Mouse (Mus musculus) midbrain, embryonic 13.5 days (tissue): ENCODE measurements around the gene Csf1. TPM values are rescaled to one million over a fixed set of nuclear protein-coding genes. Genes with fewer than 3 reads are reported as not detected.

Source experiments
- ATAC-seq: fragments of 200-750 bp; cut with Nextera tagmentation; 2 replicates; pipeline ENCODE4 v1.8.0; 2017; ENCODE audit warnings: mild to moderate bottlenecking, moderate TSS enrichment, moderate library complexity
- H3K27ac ChIP-seq: fragments of 300-500 bp; sonication (generic); 2 replicates; pipeline ENCODE4 v1.5.1; 2015; ENCODE audit warnings: inconsistent platforms, mild to moderate bottlenecking, moderate library complexity
- H3K27me3 ChIP-seq: fragments of 300-500 bp; sonication (generic); 2 replicates; pipeline ENCODE4 v1.6.1; 2015; ENCODE audit warnings: mild to moderate bottlenecking, inconsistent platforms
- H3K36me3 ChIP-seq: fragments of 300-500 bp; sonication (generic); 2 replicates; pipeline ENCODE4 v1.6.1; 2015; ENCODE audit warnings: mild to moderate bottlenecking, inconsistent platforms
- H3K4me1 ChIP-seq: fragments of 300-500 bp; sonication (generic); replicated peaks from 2 replicates; pipeline ENCODE4 v1.6.1; 2015; ENCODE audit warnings: inconsistent platforms
- H3K4me2 ChIP-seq: fragments of 300-500 bp; sonication (generic); replicated peaks from 2 replicates; pipeline ENCODE4 v1.6.1; 2015; ENCODE audit warnings: moderate library complexity, mild to moderate bottlenecking, inconsistent platforms
- H3K4me3 ChIP-seq: fragments of 300-500 bp; sonication (generic); replicated peaks from 2 replicates; pipeline ENCODE4 v1.5.1; 2015; ENCODE audit warnings: mild to moderate bottlenecking, inconsistent platforms
- H3K9ac ChIP-seq: fragments of 300-500 bp; sonication (generic); replicated peaks from 2 replicates; pipeline ENCODE4 v1.6.1; 2015; ENCODE audit warnings: mild to moderate bottlenecking, inconsistent platforms
- H3K9me3 ChIP-seq: fragments of 300-500 bp; sonication (generic); 2 replicates; pipeline ENCODE4 v1.6.1; 2016; ENCODE audit warnings: mild to moderate bottlenecking, inconsistent platforms
- WGBS: fragments of 180-500 bp; shearing (Covaris S2); methylation state at CpG from one replicate; pipeline ENCODE4 v1.1.7; 2015; 5-methylcytosine and 5-hydroxymethylcytosine counted together
- polyA plus RNA-seq: library from polyadenylated mRNA; unstranded; fragments of >200 nt; fragmentation: Nextera tagmentation; extraction: Ambion mirVana; gene quantifications from 2 replicates; pipeline ENCODE4 v1.2.1, GENCODE M21; 2015

Csf1 gene
- polyA plus RNA-seq, 1 experiment from 2014 or later: 5.3 TPM

DNA sequence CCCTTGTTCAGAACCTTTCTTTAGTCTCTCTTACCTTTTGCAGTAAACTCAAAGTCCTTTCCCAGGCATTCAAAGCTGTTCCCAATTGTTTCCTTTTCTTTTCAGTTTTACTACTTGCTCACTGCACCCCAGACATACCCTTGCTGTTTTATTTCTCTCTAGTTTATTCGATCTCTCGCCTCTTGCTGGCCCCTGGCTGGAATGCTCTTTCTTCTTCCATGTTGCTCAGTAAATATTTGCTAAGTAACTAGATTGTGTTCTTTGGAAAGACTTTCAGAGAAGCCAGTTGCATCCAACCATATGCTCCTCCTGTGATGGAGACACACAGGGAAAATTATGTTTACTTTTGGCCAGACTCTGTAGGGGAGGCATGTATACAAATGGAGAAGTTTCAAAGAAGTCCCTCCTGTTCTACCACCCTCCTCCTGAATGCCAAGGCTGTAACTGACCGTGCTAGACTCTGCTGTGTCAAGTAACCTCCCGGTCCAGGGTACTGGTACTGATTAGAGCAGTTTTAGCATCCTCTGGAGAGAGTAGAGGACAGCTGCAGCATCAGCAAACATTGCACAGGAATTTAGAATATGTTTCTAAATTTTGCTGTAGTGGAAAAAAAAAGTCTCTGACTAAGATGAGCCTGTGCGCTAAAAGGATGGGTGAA is 45.9 kb downstream of the Csf1 start:
- ATAC-seq: no peak
- no peak overlapping the region for H3K9ac ChIP-seq
- H3K27ac ChIP-seq: no peak overlapping the region
- no peaks in the 10 kb centered on the region for H3K27me3 ChIP-seq
- H3K4me3 ChIP-seq: no peak overlapping the region
- H3K9me3 ChIP-seq: no peaks in the 10 kb centered on the region
- WGBS: 72% methylated on average over 5 of the region's 5 CpGs
- no peaks in the 10 kb centered on the region for H3K4me1 ChIP-seq
- H3K36me3 ChIP-seq: no peaks in the 10 kb centered on the region
- no peak overlapping the region for H3K4me2 ChIP-seq

DNA sequence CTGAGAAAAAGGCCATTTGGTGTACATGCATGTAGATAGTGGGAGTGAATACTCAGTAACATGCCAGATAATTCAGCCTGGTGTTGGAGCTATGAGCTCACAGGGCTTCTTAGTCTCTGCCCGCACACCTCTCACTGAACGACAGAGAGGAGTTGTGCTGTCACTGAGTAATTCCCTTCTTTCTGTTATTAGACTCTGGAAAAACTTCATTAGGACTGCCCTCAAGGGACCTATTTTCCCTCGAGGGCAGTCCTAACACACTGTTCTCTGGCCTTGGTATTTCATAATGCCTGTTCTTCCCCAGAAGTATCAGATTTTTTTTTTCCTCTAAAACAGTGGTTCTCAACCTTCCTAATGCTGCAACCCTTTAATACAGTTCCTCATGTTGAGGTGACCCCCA is 48.2 kb downstream of the Csf1 start:
- H3K4me1 ChIP-seq: no peaks in the 10 kb centered on the region
- ATAC-seq: no peak
- 68% methylated on average over 3 of the region's 3 CpGs for WGBS

DNA sequence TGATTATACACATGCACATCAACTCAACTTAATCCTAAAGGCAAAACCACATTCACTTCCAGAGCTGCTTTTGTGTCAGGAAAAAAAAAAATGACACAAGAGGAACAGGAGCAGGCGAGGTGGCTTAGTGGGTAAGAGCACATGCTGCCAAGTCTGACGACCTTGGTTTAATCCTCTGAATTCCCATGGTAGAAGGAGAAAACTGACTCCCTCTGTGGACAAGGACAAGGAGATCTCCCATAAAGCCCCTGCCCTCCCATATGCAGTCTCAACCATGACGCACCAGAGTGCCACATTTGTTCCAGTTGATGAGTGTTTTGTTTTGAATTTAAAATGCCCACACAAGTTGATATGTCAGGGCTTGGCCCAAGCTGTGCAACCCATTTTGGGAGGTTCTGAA is 51.1 kb downstream of the Csf1 start:
- no peak for ATAC-seq
- no peaks in the 10 kb centered on the region for H3K9me3 ChIP-seq
- 37% methylated on average over 3 of the region's 3 CpGs for WGBS
- H3K27me3 ChIP-seq: no peaks in the 10 kb centered on the region
- no peak overlapping the region for H3K9ac ChIP-seq
- H3K4me3 ChIP-seq: no peak overlapping the region
- H3K4me2 ChIP-seq: no peak overlapping the region
- H3K27ac ChIP-seq: no peak overlapping the region
- no peaks in the 10 kb centered on the region for H3K36me3 ChIP-seq
- H3K4me1 ChIP-seq: no peaks in the 10 kb centered on the region

More for the DNA sequence above, 48.2 kb downstream of the Csf1 start:
- Histone ChIP-seq H3K36me3 (no peaks in the 10 kb centered on the region), H3K27ac (no peak overlapping the region), H3K9ac (no peak overlapping the region), H3K4me2 (no peak overlapping the region), H3K4me3 (no peak overlapping the region), H3K9me3 (no peaks in the 10 kb centered on the region), H3K27me3 (no peaks in the 10 kb centered on the region)

DNA sequence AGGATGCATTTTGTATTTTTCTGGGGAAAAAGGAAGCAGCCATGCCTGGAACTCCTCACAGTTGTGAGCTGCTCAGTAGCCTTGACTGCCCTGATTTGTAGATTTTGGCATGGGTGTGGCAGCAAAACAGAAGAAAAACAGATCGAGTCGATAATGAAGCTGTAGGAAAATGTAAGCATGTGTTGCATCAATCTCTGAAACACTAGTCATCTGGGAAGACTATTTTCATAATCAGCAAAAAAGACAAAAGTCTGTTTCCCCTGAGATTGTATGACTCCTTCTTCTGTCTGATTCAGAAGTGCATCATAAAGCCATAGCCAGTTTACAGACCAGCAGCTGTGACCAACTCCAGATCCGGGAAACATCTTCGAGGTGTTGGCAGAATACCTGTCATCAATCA is 53.0 kb downstream of the Csf1 start:
- Histone ChIP-seq H3K36me3 (no peaks in the 10 kb centered on the region), H3K9me3 (no peaks in the 10 kb centered on the region), H3K27ac (no peak overlapping the region), H3K27me3 (no peaks in the 10 kb centered on the region), H3K9ac (no peak overlapping the region), H3K4me1 (no peaks in the 10 kb centered on the region), H3K4me2 (no peak overlapping the region), H3K4me3 (no peak overlapping the region)
- ATAC-seq: no peak
- 93% methylated on average over 4 of the region's 4 CpGs for WGBS

DNA sequence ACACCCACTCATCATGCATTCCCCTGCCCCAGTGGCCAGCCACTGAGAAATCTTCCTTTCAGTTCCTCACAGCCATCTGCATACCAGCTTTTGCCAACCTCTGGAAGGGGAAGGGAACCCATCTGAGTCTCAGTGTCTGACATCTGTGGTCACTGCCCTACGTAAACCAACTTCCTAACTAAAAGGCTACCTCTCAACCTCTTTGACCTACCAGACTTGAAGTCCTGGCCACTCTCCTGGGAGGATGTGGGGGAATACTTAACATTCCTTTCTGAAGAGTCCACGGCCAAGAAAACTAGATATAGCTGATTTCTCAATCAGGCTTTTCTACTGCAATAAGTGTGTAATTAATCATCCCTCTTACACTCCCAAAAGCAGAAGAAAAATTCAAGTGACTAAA is 54.1 kb downstream of the Csf1 start:
- ATAC-seq: no peak
- H3K4me2 ChIP-seq: no peak overlapping the region
- no peak overlapping the region for H3K4me3 ChIP-seq
- H3K27ac ChIP-seq: no peak overlapping the region
- no peaks in the 10 kb centered on the region for H3K9me3 ChIP-seq
- 60% methylated on average over 2 of the region's 2 CpGs for WGBS
- H3K36me3 ChIP-seq: no peaks in the 10 kb centered on the region
- no peaks in the 10 kb centered on the region for H3K4me1 ChIP-seq
- H3K9ac ChIP-seq: no peak overlapping the region
- H3K27me3 ChIP-seq: no peaks in the 10 kb centered on the region

- no peak for ATAC-seq
Observed at GRCm38 (mm10) chr3:107704371-107704705, 55.9 kb downstream of the Csf1 start.

GRCm38 (mm10) chr3:107703675-107704370 is 56.4 kb downstream of the Csf1 start:
- ATAC-seq: no peak
- 77% methylated on average over 7 of the region's 7 CpGs for WGBS
- H3K4me2 ChIP-seq: no peak overlapping the region
- H3K4me1 ChIP-seq: no peaks in the 10 kb centered on the region
- H3K9me3 ChIP-seq: no peaks in the 10 kb centered on the region
- H3K4me3 ChIP-seq: no peak overlapping the region
- H3K9ac ChIP-seq: no peak overlapping the region
- no peaks in the 10 kb centered on the region for H3K27me3 ChIP-seq
- no peaks in the 10 kb centered on the region for H3K36me3 ChIP-seq
- no peak overlapping the region for H3K27ac ChIP-seq

More at GRCm38 (mm10) chr3:107704371-107704705, 55.9 kb downstream of the Csf1 start:
- H3K9ac ChIP-seq: no peak overlapping the region
- no peaks in the 10 kb centered on the region for H3K9me3 ChIP-seq
- H3K4me3 ChIP-seq: no peak overlapping the region
- H3K27me3 ChIP-seq: no peaks in the 10 kb centered on the region
- H3K4me1 ChIP-seq: no peaks in the 10 kb centered on the region
- H3K27ac ChIP-seq: no peak overlapping the region
- H3K4me2 ChIP-seq: no peak overlapping the region
- no peaks in the 10 kb centered on the region for H3K36me3 ChIP-seq
- WGBS: 88% methylated on average over 1 of the region's 1 CpGs

DNA sequence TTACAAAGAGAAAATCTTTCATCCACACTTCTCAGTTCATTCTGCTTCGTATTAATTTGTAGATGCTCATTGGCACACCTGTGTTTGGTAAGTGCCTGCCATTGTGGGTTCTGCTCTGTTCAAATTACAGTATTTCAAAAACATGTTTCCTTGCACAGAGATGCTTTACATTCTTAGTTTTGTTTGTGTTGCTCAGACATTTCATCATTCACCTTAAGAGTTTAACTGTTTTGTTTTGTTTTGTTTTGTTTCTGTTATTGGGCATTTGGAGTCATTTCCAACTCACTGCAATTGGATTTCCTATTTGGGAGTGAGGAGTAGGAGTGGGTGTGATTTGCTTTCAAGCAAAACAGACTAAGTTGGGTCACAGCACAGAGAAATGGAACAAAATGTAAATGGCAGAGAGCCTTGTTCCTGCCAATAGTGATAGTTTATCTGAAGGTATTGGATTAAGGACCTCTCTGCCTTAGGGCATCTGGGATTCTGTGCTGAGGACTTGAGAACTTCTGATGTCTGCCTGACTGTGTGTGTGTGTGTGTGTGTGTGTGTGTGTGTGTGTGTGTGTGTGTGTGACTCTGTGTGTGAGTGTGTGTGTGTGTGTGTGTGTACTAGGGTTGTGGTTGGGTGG is 58.4 kb downstream of the Csf1 start:
- Histone ChIP-seq H3K4me3 (no peak overlapping the region), H3K4me1 (peaks cover 2% of the 10 kb centered on the region; the same call in 1 of the 2 replicates), H3K9ac (no peak overlapping the region), H3K9me3 (no peaks in the 10 kb centered on the region), H3K4me2 (no peak overlapping the region), H3K36me3 (no peaks in the 10 kb centered on the region), H3K27me3 (no peaks in the 10 kb centered on the region), H3K27ac (no peak overlapping the region)
- WGBS: 88% methylated on average over 1 of the region's 1 CpGs
- ATAC-seq: no peak

- H3K36me3 ChIP-seq: no peaks in the 10 kb centered on the region
- no peaks in the 10 kb centered on the region for H3K27me3 ChIP-seq
- H3K9me3 ChIP-seq: no peaks in the 10 kb centered on the region
- no peak for ATAC-seq
- H3K4me2 ChIP-seq: no peak overlapping the region
- peaks cover 5% of the 10 kb centered on the region; the same call in 1 of the 2 replicates for H3K4me1 ChIP-seq
- no peak overlapping the region for H3K9ac ChIP-seq
- no peak overlapping the region for H3K4me3 ChIP-seq
- no peak overlapping the region for H3K27ac ChIP-seq
- 91% methylated on average over 2 of the region's 2 CpGs for WGBS
Observed at GRCm38 (mm10) chr3:107700625-107701024, 59.6 kb downstream of the Csf1 start.

DNA sequence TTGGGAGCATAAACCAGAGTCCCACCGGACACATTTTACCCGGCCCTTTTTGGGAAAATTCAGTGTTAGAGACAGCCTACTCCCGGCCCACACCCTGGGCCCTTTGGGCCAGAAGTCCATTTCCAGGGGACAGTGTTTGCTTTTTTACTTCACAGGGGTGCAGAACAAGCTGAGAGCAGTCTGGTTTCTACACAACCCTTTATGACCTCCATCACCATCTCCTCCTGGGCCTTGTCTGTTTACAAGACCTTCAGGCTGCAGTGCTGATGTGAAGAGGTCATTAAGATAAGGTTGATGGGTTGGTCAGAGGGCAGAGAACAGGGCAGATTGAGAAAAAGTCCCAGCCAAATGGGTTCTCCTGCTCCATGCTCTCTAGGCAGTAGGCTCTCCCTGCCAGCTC is 63.4 kb downstream of the Csf1 start:
- no peaks in the 10 kb centered on the region for H3K9me3 ChIP-seq
- H3K36me3 ChIP-seq: no peaks in the 10 kb centered on the region
- no peak overlapping the region for H3K4me3 ChIP-seq
- peak; percentile 2; the same call in 1 of the 2 replicates for ATAC-seq
- 48% methylated on average over 3 of the region's 3 CpGs for WGBS
- peaks cover 37% of the 10 kb centered on the region for H3K4me1 ChIP-seq
- no peaks in the 10 kb centered on the region for H3K27me3 ChIP-seq
- peak overlapping the region; percentile 47; the same call in 1 of the 2 replicates for H3K9ac ChIP-seq
- peak overlapping the region; percentile 36 for H3K4me2 ChIP-seq
- no peak overlapping the region for H3K27ac ChIP-seq

GRCm38 (mm10) chr3:107695948-107696881 is 64.1 kb downstream of the Csf1 start, which contains the start of gene Ahcyl1:
Ahcyl1 (minus strand) TSS chr3:107696560.
- Histone ChIP-seq H3K4me1 (peaks cover 44% of the 10 kb centered on the region), H3K9me3 (no peaks in the 10 kb centered on the region), H3K27ac (peak within 1 kb of the TSS; percentile 94), H3K36me3 (no peaks in the 10 kb centered on the region), H3K9ac (peak within 1 kb of the TSS; percentile 96), H3K4me3 (peak within 1 kb of the TSS; percentile 67), H3K27me3 (no peaks in the 10 kb centered on the region), H3K4me2 (peak within 1 kb of the TSS; percentile 70)
- ATAC-seq: peak; percentile 99
- under 1% methylated on average over 93 of the region's 93 CpGs for WGBS
